Mouse (Mus musculus) left cerebral cortex, adult 2 months (tissue): ENCODE data around the gene D10Jhu81e. TPM values are rescaled to one million over a fixed set of nuclear protein-coding genes. Genes with fewer than 3 reads are reported as not detected.
"Not testable (repeated sequence)": the region's sequence is repeated elsewhere in the genome, so short reads cannot be mapped to it uniquely, and the experiment has no call there.

Experiments
- DNase-seq, 2 experiments: peaks; one replicate each; pipeline ENCODE4 v3.0.0; 2021 to 2022; ENCODE audit warnings: low spot score in 2 of 2, mixed read lengths in 1 of 2; ENCODE audit errors: extremely low spot score in 1 of 2
- H3K27ac ChIP-seq: fragments of 200-600 bp; 2 replicates; pipeline ENCODE4 v1.8.1; 2022
- H3K4me3 ChIP-seq: fragments of 200-600 bp; 2 replicates; pipeline ENCODE4 v1.8.1; 2022
- CTCF ChIP-seq: fragments of 200-600 bp; IDR thresholded peaks from 2 replicates; pipeline ENCODE4 v1.8.1; 2022; ENCODE audit warnings: antibody characterized with exemption, mild to moderate bottlenecking, moderate library complexity
- intact Hi-C: fragments of 180-260 bp; cut with DNase I; formaldehyde crosslinking; loops from one replicate; pipeline ENCODE4 v1.15.1; 2025
- total RNA-seq, 2 experiments: library from RNA; stranded (reverse); gene quantifications; 2 replicates each; pipeline ENCODE4 v1.2.3; 2021

Gene D10Jhu81e
- total RNA-seq, 2 experiments from 2014 or later = 104 TPM

DNA sequence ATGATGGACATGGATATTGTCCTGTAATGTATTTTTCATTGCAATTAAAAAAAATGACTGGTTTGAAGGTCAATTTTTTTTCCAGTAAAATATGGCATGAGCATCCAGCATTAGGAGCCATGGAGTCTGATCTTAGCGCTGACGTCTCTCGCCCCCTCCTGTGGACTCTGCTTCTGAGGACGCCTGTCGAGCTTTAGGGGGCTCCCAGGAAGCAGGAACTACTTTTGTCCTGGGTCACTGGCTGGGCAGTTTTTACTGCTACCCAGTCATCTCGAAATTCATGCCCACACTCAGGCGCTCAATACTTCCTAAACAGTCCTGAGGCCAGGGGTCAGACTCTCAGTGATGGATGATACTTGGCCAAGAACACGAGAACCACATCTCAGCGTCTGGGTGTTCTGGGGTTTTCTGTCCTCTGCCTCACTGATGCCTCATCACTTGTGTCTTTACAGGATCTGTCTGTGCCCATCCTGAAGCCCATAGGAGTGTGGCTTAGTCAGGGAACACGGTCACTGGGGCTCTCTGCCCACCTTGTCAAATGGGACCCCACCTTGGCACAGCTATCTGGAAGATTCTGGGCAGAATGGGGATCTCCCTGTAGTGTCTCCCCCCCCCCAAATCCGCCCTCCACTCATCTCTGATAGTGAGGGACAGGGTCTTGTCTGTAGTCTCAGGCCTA, 29.9 kb downstream of the D10Jhu81e start:
- intact Hi-C loops = no loop called here
- H3K4me3 ChIP-seq = no peak overlapping the region
- H3K27ac ChIP-seq = no peak overlapping the region
- TF ChIP-seq CTCF = no peak
- no peak for DNase-seq

DNA sequence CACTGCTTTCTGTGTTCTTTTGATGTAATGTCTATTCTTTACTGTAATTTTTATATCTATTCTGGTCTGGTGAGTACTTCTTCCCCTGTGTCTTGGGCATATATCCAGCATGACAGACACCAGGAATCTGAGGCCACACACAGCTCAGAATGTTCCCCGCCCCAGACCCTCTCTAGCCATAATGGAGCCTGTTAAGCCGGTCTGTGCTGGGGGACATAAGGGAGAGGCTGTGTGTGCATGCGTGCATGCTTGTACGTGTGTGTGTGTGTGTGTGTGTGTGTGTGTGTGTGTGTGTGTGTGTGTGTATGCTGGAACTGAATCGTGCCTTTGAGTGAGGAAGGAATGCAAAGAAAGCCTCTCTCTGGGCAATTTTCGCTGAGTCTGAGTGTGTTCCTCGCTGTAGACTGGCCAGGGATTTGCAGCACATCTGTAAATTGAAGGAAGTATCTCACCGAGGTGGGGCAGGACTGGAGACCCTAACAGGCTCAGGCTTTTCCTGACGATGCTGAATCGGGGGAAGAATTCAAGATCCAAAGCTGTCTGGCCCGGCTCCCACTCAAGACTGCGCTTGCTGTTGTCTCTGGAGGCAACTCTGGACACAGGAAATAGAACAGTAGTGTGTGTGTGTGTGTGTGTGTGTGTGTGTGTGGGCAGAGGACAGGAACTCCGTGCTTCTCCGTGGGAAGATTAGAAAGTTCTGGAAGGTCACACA, 30.6 kb downstream of the D10Jhu81e start:
- no peak for TF ChIP-seq CTCF
- no peak for DNase-seq
- intact Hi-C loops = no loop called here
- H3K27ac ChIP-seq = no peak overlapping the region
- H3K4me3 ChIP-seq = no peak overlapping the region

- TF ChIP-seq CTCF = no peak
- Histone ChIP-seq H3K4me3 (no peak overlapping the region), H3K27ac (no peak overlapping the region)
- intact Hi-C loops = no loop called here
- no peak for DNase-seq
These were observed 32.4 kb downstream of the D10Jhu81e start for GRCm38 (mm10) chr10:78137191-78137590.

DNA sequence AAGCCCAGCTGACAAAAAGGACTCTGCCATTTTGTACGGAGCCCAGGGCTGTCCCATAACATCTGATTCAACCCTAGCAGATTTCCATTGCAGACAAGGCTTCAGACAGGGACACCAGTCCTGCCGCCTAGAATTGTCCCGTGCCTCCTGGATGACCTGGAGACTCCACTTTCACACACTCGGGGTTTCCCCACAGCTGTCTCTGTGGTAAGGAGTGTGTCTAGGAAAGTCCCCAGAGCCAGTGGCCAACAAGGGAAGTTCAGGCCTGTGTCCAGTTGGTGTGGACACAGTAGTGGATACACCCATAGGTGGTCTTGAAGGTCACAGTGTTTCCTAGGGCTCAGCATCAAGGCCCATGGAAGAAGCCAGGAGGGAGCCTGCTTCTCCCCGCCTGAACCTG, 33.6 kb downstream of the D10Jhu81e start:
- no peak overlapping the region for H3K4me3 ChIP-seq
- intact Hi-C loops = no loop called here
- TF ChIP-seq CTCF = no peak
- no peak for DNase-seq
- no peak overlapping the region for H3K27ac ChIP-seq

DNA sequence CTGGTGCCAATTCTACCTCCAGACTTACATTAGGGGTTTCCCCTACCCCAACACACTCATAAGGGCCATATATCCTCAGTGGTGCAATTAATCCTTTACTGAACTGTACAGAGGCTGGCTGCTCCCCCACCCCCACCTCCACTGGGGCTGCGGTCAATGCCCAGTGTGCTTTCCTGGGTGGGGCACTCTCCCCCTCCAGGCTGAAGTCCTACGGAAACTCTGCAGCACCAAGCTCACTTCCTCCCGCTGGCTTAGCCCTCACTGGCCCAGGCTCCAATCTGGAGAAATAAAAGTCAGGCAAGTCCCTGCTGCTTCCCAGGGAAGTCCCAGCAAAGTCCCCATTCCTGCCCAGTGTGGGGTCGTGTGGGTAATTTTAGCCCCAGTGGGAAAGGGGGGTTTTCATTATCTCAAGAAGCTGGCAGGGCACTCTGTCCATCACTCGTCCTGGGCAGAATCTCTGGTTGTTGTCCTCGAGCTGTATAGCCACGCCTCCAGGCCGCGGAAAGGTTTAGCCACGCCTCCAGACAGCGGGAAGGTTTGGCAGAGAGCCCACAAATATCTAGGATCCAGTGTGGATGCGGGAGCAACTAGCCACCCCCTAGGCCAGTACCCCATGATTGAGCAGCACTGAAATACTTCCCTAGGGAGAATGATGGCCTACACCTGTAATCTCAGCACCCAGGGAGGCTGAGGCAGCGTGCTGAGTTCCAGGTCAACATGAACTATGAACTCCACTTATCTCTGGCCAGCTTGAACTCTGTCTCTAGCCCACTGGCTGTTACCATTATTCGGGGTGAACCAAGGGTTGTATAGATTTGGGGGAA, 34.4 kb downstream of the D10Jhu81e start:
- no peak overlapping the region for H3K27ac ChIP-seq
- no peak for TF ChIP-seq CTCF
- no peak overlapping the region for H3K4me3 ChIP-seq
- DNase-seq = no peak
- intact Hi-C loops = no loop called here

- Histone ChIP-seq H3K27ac (no peak overlapping the region), H3K4me3 (no peak overlapping the region)
- no peak for TF ChIP-seq CTCF
- intact Hi-C loops = no loop called here
- no peak for DNase-seq
These were observed 35.2 kb downstream of the D10Jhu81e start for GRCm38 (mm10) chr10:78134400-78134799.

- intact Hi-C loops = no loop called here
- no peak for TF ChIP-seq CTCF
These were observed 39.6 kb downstream of the D10Jhu81e start for GRCm38 (mm10) chr10:78129998-78130397.

DNA sequence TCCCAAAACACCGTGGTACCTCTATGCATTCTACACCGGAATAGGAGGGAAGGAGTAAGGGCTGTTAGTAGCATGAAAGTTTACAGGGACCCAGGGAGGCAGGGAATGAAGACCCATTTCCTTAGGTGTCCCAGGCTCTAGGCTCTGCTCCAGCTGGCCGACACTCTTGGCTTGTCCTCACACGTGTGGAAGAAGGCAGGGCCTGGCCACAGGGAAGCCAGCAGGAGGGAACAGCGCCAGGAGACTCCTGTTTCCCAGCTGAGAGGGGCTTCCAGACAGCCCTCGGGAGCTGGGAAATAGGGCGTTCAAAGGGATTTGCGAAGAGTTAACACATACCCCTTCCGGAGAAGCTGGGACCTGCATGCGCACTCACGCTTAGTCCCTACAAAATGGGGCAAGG, 40.2 kb downstream of the D10Jhu81e start:
- no peak for TF ChIP-seq CTCF
- Histone ChIP-seq H3K27ac (no peak overlapping the region), H3K4me3 (no peak overlapping the region)
- no peak for DNase-seq
- intact Hi-C loops = no loop called here

More at GRCm38 (mm10) chr10:78129998-78130397, 39.6 kb downstream of the D10Jhu81e start:
- no peak overlapping the region for H3K27ac ChIP-seq
- no peak overlapping the region for H3K4me3 ChIP-seq
- DNase-seq = no peak

- Histone ChIP-seq H3K27ac (no peak overlapping the region), H3K4me3 (no peak overlapping the region)
- intact Hi-C loops = no loop called here
- DNase-seq = no peak
- TF ChIP-seq CTCF = no peak
These were observed 40.9 kb downstream of the D10Jhu81e start for GRCm38 (mm10) chr10:78128647-78129046.

- H3K27ac ChIP-seq = no peak overlapping the region
- DNase-seq = no peak
- TF ChIP-seq CTCF = no peak
- H3K4me3 ChIP-seq = no peak overlapping the region
- intact Hi-C loops = no loop called here
These were observed 41.7 kb downstream of the D10Jhu81e start for GRCm38 (mm10) chr10:78127931-78128330.

DNA sequence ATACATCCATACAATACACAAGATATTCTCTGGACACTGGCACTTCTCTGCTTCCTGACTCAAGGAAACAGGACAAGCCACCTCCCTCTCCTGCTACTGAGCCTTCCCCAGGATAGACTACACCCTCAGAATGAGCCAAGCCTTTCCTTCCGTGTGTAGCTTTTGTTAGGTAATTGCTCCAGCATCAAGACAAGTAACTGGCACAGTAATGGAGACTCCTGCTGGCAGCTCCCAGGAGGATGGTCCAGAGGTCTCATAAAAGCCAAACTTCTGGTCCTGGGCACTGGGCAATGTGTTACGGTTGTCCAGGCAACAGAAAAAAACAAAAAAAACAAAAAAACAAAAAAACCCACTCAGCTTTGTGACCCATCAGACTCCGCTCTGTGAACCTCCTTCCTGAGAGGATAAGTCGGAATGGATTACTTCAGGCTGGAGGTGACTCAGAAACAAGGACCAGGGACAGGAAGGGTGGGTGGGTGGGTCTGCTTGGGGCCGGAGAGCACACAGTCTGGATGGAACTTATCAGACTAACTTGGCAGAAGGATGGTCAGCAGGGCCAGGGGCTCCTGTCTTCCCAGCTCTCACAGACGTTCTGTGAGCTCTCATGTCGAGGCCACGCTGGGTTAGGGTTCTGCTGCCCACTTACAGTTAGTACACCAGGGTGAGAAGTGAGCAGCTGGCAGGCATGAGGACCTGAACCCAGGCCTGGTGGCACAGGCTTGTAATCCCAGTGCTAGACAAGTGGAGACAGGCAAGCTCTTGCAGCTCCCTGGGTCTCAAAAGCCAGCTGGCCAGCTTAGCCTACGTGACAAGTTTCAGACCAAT, 42.3 kb downstream of the D10Jhu81e start:
- no peak for TF ChIP-seq CTCF
- intact Hi-C loops = no loop called here
- no peak for DNase-seq
- Histone ChIP-seq H3K27ac (no peak overlapping the region), H3K4me3 (no peak overlapping the region)

DNA sequence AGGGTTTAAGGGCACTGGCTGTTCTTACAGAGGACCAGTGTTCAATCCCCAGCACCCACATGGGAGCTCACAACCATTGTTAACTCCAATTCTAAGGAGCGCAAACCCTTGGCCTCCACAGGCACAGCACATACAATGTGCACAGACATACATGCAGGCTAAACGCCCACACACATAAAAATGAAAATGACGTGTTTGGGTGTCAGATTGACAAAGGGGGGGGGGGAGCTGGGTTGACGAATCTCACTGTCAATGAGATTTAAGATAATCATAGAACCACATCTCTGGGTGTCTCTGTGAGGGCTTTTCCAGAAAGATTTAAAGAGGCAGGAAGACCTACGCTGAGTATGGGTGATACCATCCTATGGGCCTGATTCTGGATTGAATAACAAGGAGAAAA, 43.3 kb downstream of the D10Jhu81e start:
- intact Hi-C loops = no loop called here
- DNase-seq = no peak
- no peak overlapping the region for H3K27ac ChIP-seq
- TF ChIP-seq CTCF = no peak
- H3K4me3 ChIP-seq = no peak overlapping the region

GRCm38 (mm10) chr10:78125061-78125460, 44.5 kb downstream of the D10Jhu81e start:
- DNase-seq, H3K4me3 ChIP-seq, intact Hi-C loops, H3K27ac ChIP-seq: not testable (repeated sequence)

DNA sequence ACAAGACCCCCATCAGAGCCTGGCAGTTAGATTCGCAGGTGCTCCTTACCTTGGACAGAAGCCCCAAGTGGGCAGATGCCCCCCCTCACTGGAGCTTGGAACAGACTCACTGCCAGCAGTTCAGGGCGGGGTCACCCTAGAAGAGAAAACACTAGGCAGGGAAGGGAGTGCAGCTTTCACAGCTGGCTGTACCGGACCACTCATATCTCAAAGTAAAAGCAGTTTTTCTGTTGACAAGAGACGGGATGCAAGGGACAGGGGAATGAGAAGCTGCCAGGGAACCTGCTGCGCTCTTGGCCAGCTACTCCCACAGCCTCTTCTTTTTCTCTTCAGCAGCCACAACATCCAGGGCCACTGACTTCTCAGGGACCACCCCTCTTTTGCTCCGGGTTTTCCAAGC, 45.4 kb downstream of the D10Jhu81e start:
- DNase-seq, H3K4me3 ChIP-seq, H3K27ac ChIP-seq, intact Hi-C loops: not testable (repeated sequence)
